Mouse (Mus musculus) thymus, adult 18-20 months (tissue): Measurements from ENCODE around the gene Rab44.

Experiments used
- DNase-seq, 2 experiments: peaks; one replicate each; pipeline ENCODE4 v3.0.0; 2022; ENCODE audit warnings: mixed read lengths in 2 of 2

Gene Rab44

GRCm38 (mm10) chr17:29136236-29136635, 22.3 kb downstream of the Rab44 start:
- DNase-seq: no peak

- no peak for DNase-seq
Measured at GRCm38 (mm10) chr17:29137906-29138305, 24.0 kb downstream of the Rab44 start.

GRCm38 (mm10) chr17:29141577-29141976, 27.6 kb downstream of the Rab44 start:
- no peak for DNase-seq

DNA sequence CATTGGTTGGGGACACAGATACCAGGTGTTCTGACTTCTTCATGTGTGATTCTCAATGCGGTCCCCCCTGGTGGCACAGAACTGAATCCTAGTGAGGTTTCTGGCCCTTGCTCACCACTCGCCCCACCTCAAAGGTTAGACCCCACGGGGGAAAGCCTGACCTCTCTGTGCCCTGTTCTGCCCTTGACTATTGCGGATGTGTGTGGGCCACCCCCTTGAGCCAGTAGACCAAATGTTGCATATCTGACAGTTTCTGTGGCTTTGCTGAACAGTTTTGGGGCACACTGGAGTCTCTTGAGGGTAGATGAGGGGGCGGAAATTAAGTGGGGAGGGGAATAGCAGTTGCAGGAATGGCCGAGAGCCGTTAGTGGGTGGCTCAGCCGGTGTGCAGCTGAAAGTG, 29.3 kb downstream of the Rab44 start:
- no peak for DNase-seq

DNA sequence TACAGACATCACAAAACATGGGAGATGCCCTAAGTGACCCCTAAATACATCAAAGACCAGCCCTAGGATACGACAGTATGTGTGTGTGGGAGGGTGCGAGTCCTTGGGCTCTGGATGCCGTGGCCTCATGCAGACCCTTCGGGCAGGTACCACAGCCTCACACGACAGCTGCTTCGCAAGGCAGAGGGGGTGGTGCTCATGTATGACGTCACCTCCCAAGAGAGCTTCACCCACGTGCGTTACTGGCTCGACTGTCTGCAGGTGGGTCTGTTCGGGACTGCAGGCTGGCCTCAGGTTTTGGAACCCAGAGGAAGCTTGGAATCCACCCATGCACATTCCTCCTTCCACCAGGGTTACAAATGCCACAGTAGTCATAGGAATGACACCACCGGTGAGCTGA, 31.2 kb downstream of the Rab44 start:
- no peak for DNase-seq

GRCm38 (mm10) chr17:29147273-29147672, 33.3 kb downstream of the Rab44 start:
- DNase-seq: no peak

GRCm38 (mm10) chr17:29147773-29148172, 33.8 kb downstream of the Rab44 start:
- DNase-seq: no peak

DNA sequence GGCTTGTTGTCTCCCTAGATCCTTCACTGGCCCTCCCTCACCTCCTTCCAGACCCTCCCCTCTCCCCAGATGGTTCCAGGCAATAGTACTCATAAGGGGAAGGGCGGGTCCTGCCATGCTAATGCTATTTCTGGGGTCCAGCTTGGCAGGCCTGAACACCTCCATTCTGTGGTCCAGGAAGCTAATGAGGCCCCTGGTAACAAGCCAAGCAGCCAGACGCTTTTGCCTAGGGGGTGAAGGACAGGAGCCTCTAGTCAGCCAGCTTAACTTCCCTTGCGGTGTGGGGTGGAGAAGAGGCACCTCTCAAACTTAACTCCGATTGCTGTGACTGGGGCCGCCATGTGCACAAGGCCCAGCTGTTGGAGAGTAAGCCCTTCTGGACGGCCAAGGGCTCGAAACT, 35.8 kb downstream of the Rab44 start:
- no peak for DNase-seq

DNA sequence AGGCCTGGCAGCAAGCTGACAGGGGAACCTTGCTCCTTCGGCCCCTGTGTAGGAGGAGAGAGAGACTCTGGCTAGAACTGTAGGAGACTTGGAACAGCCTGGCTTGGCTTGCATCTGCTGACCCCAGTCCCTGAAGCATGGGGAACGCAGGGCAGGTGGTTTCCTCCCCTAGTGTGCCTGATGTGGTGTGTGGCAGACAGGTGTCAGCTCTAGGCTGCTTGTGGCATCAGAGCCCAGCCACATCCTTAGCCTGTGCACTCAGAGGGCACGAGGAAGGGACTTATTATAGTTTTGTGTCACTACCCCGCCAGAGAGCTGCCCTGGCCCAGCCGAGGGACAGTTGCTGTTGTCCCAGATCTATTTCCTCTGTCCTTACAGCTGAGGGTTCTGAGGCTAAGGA, 38.6 kb downstream of the Rab44 start:
- DNase-seq: peak; percentile 64 to 68

DNA sequence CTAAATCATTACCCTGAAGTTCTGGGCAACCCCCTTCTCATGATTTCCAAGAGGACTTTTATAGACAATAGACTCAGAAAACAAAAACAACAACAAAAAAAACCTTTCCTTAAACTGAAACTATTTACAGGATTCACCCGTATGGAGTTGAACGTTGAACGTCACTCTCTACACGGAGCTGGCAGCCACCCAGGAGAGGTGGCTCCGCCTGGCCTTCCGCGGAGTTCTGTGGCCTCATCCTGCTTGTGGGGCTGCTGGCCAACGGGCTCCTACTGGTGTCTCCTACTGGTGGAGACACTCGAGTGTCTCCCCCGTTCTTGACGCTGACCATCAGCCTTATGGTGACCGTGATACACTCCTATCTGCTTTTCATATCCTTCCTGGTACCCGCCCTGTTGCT, 40.3 kb downstream of the Rab44 start:
- no peak for DNase-seq

- DNase-seq: no peak
Measured at GRCm38 (mm10) chr17:29155355-29156135, 41.6 kb downstream of the Rab44 start.

- DNase-seq: no peak
Measured at GRCm38 (mm10) chr17:29156396-29156795, 42.5 kb downstream of the Rab44 start.

DNA sequence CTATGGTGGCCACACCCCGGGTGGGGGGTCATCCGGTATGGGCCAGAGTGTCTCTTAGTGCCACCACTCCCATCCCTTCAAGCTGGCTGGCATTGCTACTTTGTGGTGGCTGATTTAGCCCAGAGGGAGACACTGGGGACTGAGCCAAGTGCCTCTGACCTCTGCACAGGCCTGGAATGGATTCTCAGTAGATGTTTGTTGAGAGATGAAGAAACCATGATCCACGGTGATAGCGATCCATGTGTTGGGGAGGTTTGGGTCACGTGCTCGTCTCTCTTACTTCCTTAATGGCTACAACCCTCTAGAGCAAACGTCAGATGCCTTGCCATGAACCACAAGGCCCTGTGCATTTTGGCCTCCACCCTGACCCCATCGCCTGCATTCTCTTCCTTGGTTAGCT, 42.9 kb downstream of the Rab44 start:
- DNase-seq: no peak

GRCm38 (mm10) chr17:29158899-29159298, 45.0 kb downstream of the Rab44 start:
- no peak for DNase-seq

DNA sequence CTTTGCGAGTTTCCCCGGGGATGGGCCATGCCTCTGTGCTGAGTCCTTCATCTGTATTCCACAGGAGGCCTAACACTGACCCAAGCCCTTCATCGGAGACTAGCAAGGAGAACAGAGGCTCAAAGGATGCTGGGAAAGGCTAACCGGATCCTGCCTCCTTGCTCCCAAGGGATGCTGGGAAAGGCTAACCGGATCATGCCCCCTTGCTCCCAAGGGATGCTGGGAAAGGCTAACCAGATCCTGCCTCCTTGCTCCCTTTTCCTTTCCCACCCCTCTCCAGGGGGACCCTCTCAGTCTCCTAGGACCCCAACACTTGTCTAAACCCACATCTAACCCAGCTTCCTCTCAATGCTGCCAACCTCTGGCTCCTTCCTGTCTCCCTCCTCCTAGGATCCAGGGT, 45.4 kb downstream of the Rab44 start:
- DNase-seq: no peak

DNA sequence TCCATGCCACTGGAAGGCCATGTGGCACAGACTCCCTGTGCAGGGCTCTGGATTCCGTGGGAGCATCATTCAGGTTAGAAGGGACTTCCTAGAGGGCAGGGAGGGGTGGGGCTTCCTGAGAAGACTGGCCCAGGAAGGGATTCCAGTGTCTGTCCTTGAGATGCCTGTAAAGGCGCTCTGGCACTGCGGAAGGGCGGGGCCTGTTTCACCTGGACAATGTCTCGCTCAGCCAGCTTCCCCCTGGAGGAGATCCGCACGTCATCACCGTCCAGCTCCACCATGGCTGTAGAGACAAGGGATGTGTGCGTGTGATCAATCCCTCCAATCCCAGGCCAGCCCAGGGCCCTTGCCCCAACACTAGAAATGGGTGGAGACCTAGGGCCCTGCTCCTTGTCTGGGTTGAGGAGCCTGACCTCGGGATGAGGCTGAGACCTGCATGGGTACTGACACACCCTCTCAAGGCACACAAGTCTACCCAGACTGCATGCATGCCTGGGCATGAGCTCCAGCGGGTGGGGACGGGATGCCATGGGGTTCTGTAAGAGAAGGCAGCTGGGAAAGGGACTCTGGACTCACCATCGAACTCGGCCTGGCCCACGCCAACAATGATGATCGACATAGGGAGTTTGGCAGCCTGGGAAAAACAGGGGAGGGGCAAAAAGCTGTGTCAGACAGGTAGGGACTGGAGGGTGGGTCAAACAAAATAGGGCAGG, 46.0 kb downstream of the Rab44 start:
- no peak for DNase-seq

DNA sequence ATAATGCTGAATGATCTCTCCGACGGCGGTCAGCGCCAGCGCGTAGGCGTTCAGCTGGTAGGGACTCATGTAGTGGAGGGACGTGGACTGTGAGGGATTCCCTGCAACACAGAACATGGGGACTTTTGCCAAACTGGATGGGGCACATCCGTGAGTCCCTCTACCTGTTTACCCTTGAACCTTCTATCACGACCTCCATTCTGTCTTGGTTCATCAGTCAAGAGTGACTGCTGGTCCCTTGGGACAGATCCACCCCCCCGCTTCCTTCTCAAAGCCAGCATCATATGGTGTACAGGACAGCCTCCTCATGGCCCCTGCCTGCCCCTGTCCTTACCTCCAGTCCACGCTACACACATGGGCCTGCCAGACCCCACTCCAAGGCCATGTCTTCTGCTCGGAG, 48.4 kb downstream of the Rab44 start:
- no peak for DNase-seq

- DNase-seq: peak in 1 of 2 experiments; percentile 47
Measured at GRCm38 (mm10) chr17:29164469-29165111, 50.6 kb downstream of the Rab44 start.

- no peak for DNase-seq
Measured at GRCm38 (mm10) chr17:29165452-29165851, 51.5 kb downstream of the Rab44 start.

GRCm38 (mm10) chr17:29165967-29166578, 52.1 kb downstream of the Rab44 start:
- DNase-seq: no peak

DNA sequence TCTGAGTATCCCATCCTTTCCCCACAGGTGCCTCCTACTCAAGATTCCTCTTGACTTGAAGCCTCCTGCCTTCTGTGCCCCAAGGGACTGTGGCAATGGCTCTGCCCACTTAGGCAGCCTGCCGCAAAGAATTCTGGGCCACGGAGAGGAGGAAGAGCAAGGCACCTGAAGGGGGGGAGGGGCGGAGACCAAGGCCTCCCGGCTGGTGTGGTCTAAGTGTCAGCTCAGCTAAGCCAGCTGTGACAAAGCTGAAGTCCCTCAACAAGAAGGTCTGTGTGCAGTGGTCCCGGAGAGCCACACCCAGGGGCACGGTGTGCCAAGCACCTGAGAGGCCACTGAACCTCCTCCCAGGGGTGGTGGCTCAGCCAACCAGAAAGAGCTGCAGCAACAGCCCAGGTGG, 53.4 kb downstream of the Rab44 start:
- peak; percentile 70 to 82 for DNase-seq

DNA sequence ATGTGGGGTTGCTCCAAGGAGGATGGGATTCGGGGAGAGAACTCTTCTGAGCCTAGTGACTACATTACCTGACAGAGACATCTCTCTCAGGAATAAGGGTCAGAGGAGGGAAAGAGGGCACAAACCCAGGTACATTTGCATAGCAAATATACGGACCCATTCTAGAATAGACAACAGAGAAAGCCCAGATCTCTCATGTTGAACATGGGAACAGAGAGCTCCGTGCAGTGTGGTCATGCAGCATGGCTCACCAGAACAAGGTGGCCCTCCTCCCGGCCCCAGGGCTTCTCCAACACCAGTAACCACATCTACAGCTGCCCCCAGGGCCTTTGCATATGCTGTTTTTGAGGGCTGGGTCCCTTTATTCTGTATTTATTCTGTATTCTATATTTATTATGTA, 54.5 kb downstream of the Rab44 start:
- no peak for DNase-seq

- DNase-seq: no peak
Measured at GRCm38 (mm10) chr17:29168996-29169601, 55.2 kb downstream of the Rab44 start.
